Mouse (Mus musculus) urinary bladder, adult 18-20 months (tissue): ENCODE measurements around the gene Dph6.

Experiments
- DNase-seq, 2 experiments: peaks; one replicate each; pipeline ENCODE4 v3.0.0; 2022; ENCODE audit warnings: low spot score in 2 of 2, mixed read lengths in 2 of 2

Gene Dph6

DNA sequence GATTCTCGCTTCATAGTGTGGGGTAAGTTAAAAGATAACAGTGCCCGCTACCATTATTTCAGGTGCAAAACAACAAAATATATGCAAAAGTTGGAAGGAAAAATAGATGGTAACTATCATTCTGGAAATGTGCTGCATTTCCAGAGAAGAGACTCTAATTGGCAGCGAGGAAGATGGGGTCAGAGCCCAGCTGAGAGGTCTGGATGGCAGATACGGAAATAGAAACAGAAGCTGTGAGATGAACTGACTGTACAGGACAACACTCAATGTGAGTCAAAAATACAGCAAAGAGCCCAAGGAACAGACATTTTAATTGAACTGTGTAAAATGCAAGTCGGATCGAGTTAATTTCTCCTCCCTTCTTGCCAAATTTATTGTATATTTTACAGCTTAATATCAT, 114.3 kb downstream of the Dph6 start:
- DNase-seq, result no peak

DNA sequence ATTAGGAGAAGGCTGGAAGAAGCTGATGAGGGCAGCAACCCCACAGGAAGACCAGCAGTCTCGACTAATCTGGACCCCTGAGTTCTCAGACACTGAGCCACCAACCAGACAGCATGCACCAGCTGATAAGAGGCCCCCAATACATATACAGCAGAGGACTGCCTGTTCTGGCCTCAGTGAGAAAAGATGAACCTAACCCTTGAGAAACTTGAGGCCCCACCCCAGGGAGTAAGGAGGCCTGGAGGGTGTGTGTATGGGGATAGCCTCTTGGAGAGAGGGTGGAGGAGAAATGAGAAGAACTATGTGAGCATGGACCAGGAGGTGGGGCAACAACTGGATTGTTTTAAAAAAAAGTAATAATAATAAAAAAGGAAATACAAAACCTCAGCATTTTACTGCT, 118.7 kb downstream of the Dph6 start:
- DNase-seq, result no peak

DNA sequence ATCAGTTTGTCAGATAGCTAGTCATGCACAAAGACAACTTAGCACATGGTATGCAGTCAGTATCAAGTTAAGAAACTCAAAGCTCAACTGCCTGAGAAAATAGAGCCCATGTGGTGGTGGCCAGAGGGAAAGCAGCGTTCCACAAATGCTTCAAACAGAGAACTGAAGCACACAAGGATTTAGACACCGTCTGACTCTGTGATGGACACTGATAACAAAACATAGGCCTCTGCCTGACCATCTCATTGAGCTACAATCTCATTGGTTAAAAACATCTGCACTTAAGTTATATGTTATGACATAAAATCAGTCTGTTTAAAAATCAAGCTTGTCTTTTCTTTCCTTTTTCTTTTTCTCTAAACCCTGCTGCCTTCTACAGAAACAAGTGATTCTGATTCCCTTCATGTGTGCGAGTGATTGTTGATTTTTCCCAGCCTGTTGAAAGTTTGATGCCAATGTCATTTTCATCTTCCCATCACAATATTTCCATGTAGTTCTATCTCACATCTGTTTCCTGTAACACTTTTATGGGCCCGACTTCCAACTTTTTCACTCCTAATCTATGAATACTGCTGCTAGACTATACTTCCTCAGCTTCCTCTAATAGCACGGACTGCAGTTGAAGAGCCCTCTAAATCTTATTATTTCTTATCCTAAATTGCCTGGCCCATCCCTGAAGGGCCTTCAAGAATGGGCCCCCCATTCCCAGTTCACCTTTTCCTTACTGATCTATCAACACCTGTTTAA, 123.6 kb downstream of the Dph6 start:
- DNase-seq, result no peak

DNA sequence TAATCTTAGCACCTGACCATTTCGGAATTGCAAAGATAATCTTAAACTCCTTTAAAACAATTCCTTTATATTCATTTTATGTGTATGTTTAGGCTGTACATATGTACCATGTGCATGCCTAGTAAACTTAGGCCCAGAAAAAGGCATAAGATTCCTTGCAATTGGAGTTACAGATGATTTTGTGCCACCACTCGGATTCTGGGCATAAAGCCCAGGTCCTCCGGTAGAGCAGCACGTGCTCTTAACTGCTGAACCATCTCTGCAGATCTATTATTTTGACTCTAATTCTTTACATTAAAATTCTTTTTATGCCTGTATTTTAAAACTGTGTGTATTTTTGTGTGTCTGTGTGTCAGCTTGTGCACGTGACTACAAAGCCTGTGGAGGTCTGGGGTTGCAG, 134.3 kb downstream of the Dph6 start:
- DNase-seq, result no peak

DNA sequence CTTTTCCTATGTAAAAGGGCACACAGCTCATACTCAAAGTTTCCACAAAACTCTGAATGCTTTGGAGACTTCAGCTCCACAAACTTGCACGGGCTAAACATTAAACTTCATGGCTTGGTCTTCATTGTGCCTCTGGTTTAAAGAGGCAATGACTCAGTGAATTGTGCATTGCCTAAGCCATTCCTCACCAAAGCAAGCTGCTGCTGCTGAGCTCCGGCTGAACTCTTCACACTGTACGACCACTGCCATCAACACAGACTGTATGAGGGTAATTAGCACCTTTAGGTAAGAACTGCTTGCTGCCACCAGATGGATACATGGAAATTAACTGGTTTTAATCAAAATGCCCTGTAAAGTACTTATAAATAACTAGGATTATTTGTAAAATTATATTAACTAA, 134.9 kb downstream of the Dph6 start:
- DNase-seq, result no peak

DNA sequence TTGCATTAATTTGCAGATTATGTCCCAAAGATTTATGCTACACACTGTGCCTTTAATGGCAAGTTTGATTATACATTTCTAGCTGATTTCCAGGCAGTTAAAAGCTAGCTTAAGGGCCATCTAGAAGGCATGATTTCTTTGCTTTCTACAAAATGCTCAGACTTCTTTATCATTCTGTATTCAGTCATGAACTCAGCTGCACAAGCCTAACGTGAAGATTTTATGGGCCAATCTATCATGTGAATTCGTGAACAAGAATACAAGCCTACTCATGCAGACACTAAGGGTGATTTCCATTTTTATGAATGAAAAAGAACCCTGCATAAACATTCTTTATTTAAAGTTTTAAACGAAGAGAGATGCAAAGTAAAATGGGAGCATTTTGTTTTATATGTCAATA, 162.4 kb downstream of the Dph6 start:
- DNase-seq, result no peak

DNA sequence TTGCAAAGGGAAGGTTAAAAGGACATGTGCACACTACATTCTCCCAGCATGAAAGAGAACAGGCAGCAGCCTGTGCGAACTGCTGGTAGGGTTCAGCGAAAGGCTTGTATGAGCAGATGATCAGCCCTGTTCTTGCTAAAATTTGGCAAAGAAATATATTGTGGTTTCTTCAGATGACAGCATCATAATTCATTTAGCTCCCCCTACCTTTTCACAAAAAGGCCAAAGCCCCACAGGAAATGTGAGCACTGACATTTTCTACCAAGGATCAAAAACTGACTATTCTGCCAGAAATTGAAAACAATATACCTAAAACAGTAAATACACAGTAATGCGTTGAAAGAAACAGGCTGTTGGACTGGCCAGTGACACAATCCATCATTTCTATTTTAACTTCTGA, 162.9 kb downstream of the Dph6 start:
- DNase-seq, result no peak

DNA sequence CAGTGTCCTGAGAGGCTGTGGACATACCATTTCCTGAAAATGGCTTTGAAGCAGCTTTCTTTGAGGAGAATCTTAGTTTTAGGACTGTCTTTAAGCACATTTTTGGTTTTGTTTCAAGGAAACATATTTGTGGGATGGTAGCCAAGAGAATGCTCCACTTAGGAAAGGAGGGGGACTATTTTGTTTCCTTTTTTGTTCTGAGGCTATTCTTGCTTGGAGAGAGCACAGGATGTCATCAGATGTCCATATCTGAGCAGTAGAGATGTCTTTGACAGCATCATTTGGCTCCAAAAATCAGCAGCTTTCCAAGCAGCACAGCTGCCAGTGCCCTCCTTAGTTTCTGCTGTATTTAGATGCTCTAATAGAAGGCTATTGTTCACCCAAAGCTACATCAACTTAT, 167.8 kb downstream of the Dph6 start:
- no peak for DNase-seq
